Mouse (Mus musculus): ENCODE results near the gene Lrrn1.

DNA sequence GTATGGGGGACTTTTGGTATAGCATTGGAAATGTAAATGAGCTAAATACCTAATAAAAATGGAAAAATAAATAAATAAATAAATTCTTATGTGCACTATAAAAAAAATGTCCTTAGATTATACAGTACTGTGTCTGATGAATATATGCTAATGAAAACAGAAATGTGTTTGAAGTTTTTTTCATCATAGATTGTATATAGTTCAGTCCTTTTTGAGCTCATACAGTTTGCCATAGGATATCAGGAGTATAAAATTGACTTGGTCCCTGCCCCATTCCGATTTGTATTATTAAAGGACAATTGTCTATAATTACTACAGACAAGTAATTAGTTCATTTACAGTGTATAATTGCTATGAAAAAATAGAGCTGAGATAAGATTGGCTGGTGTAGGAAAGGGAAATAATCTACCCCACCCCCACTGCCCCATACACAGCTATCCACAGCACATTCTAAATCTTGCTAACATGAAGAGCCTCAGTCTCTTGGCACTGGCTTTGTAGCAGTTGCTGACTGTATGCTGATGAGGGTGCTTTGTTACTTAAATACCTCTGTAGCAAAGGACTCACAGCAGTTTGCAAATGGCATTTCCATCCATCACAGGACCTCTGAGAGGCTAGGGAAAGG is 54.3 kb downstream of the Lrrn1 start:
- TF ChIP-seq CTCF (IDR thresholded peaks at IDR 0.05; ENCODE audit: extremely low read depth, insufficient read length, insufficient replicate concordance, low read depth, low read length) (no peak), POLR2A (IDR thresholded peaks at IDR 0.05; ENCODE audit: low read depth, low read length) (no peak)

Data from small intestine, adult 2 months (tissue).